Mouse (Mus musculus) intestine, embryonic 14.5 days (tissue): ENCODE data around the gene Tspan32. TPM values are rescaled to one million over a fixed set of nuclear protein-coding genes. Genes with fewer than 3 reads are reported as not detected.

Experiments
- ATAC-seq: fragments of 200-750 bp; cut with Nextera tagmentation; replicated peaks from 2 replicates; pipeline ENCODE4 v1.8.0; 2017; ENCODE audit warnings: low read depth, moderate number of reproducible peaks, moderate TSS enrichment, moderate library complexity; ENCODE audit not compliant: low FRiP score, low TSS enrichment
- DNase-seq: peaks from one replicate; pipeline ENCODE4 v3.0.0-alpha.2; 2018; ENCODE audit warnings: low spot score
- H3K27ac ChIP-seq: fragments of 300-500 bp; sonication (generic); 2 replicates; pipeline ENCODE4 v1.5.1; 2014; ENCODE audit warnings: low read depth, mild to moderate bottlenecking, control low read depth
- H3K27me3 ChIP-seq: fragments of 300-500 bp; sonication (generic); replicated peaks from 2 replicates; pipeline ENCODE4 v1.6.1; 2014; ENCODE audit warnings: low read length, control low read depth; ENCODE audit not compliant: control insufficient read depth, insufficient read depth
- H3K36me3 ChIP-seq: fragments of 300-500 bp; sonication (generic); 2 replicates; pipeline ENCODE4 v1.6.1; 2014; ENCODE audit warnings: low read length, control low read depth; ENCODE audit not compliant: control insufficient read depth, insufficient read depth
- H3K4me1 ChIP-seq: fragments of 300-500 bp; sonication (generic); replicated peaks from 2 replicates; pipeline ENCODE4 v1.6.1; 2014; ENCODE audit warnings: low read length, control low read depth, mixed read lengths; ENCODE audit not compliant: control insufficient read depth, insufficient read depth
- H3K4me2 ChIP-seq: fragments of 300-500 bp; sonication (generic); 2 replicates; pipeline ENCODE4 v1.6.1; 2014; ENCODE audit warnings: low read length
- H3K4me3 ChIP-seq: fragments of 300-500 bp; sonication (generic); 2 replicates; pipeline ENCODE4 v1.5.1; 2014; ENCODE audit warnings: low read depth, low read length, control low read depth, mixed read lengths
- H3K9ac ChIP-seq: fragments of 300-500 bp; sonication (generic); 2 replicates; pipeline ENCODE4 v1.6.1; 2014; ENCODE audit warnings: mild to moderate bottlenecking, low read length
- H3K9me3 ChIP-seq: fragments of 300-500 bp; sonication (generic); 2 replicates; pipeline ENCODE4 v1.6.1; 2016; ENCODE audit warnings: low read length, control low read depth; ENCODE audit not compliant: control insufficient read depth
- WGBS: fragments of 180-500 bp; shearing (Covaris S2); extraction: QIAGEN DNeasy Blood & Tissue Kit; methylation state at CpG from one replicate; pipeline ENCODE4 v1.1.7; 2014; 5-methylcytosine and 5-hydroxymethylcytosine counted together
- polyA plus RNA-seq: library from polyadenylated mRNA; unstranded; fragments of >200 nt; fragmentation: Nextera tagmentation; extraction: Ambion mirVana; gene quantifications from 2 replicates; pipeline ENCODE4 v1.2.1, GENCODE M21; 2014

The Tspan32 gene
- polyA plus RNA-seq, 1 experiment from 2014 or later, result 1.5 TPM

GRCm38 (mm10) chr7:143042897-143043300 lies 38.1 kb downstream of the Tspan32 start:
- ATAC-seq (no peak), DNase-seq (no peak)
- no peak overlapping the region for H3K4me2 ChIP-seq
- peaks cover 8% of the 10 kb centered on the region for H3K27me3 ChIP-seq
- H3K9ac ChIP-seq, result no peak overlapping the region
- 0 out of 2 replicates have a peak, but pooled peaks cover 3% of the 10 kb centered on the region for H3K9me3 ChIP-seq
- H3K4me3 ChIP-seq, result no peak overlapping the region
- H3K27ac ChIP-seq, result no peak overlapping the region
- H3K36me3 ChIP-seq, result no peaks in the 10 kb centered on the region
- H3K4me1 ChIP-seq, result peaks cover 6% of the 10 kb centered on the region
- WGBS, result 86% methylated on average over 3 of the region's 3 CpGs

GRCm38 (mm10) chr7:143044049-143044825 lies 39.4 kb downstream of the Tspan32 start:
- DNase-seq (no peak), ATAC-seq (no peak)
- Histone ChIP-seq H3K27me3 (peaks cover 7% of the 10 kb centered on the region; the same call in 1 of the 2 replicates), H3K4me3 (no peak overlapping the region), H3K27ac (no peak overlapping the region), H3K36me3 (no peaks in the 10 kb centered on the region), H3K4me1 (peaks cover 6% of the 10 kb centered on the region), H3K9me3 (0 out of 2 replicates have a peak, but pooled peaks cover 3% of the 10 kb centered on the region), H3K4me2 (no peak overlapping the region), H3K9ac (no peak overlapping the region)
- 89% methylated on average over 2 of the region's 2 CpGs for WGBS

GRCm38 (mm10) chr7:143044826-143045206 lies 40.0 kb downstream of the Tspan32 start:
- 0 out of 2 replicates have a peak, but pooled peaks cover 3% of the 10 kb centered on the region for H3K9me3 ChIP-seq
- H3K36me3 ChIP-seq, result no peaks in the 10 kb centered on the region
- no peak overlapping the region for H3K27ac ChIP-seq
- H3K4me2 ChIP-seq, result no peak overlapping the region
- ATAC-seq (no peak), DNase-seq (no peak)
- peaks cover 6% of the 10 kb centered on the region for H3K4me1 ChIP-seq
- no peak overlapping the region for H3K9ac ChIP-seq
- no peak overlapping the region for H3K4me3 ChIP-seq
- H3K27me3 ChIP-seq, result peaks cover 7% of the 10 kb centered on the region; the same call in 1 of the 2 replicates

- Histone ChIP-seq H3K4me2 (no peak overlapping the region), H3K36me3 (no peaks in the 10 kb centered on the region), H3K9me3 (0 out of 2 replicates have a peak, but pooled peaks cover 3% of the 10 kb centered on the region), H3K4me1 (peaks cover 6% of the 10 kb centered on the region), H3K9ac (no peak overlapping the region), H3K4me3 (no peak overlapping the region), H3K27ac (no peak overlapping the region), H3K27me3 (peaks cover 4% of the 10 kb centered on the region; the same call in 1 of the 2 replicates)
- DNase-seq, result no peak
- 72% methylated on average over 7 of the region's 7 CpGs for WGBS
- no peak for ATAC-seq
These were observed 41.5 kb downstream of the Tspan32 start for GRCm38 (mm10) chr7:143046358-143046757.

GRCm38 (mm10) chr7:143049331-143049730 lies 44.5 kb downstream of the Tspan32 start:
- Histone ChIP-seq H3K4me1 (peaks cover 6% of the 10 kb centered on the region), H3K27ac (no peak overlapping the region), H3K27me3 (peaks cover 4% of the 10 kb centered on the region; the same call in 1 of the 2 replicates), H3K9ac (no peak overlapping the region), H3K9me3 (0 out of 2 replicates have a peak, but pooled peaks cover 3% of the 10 kb centered on the region), H3K4me2 (no peak overlapping the region), H3K4me3 (no peak overlapping the region), H3K36me3 (no peaks in the 10 kb centered on the region)
- no peak for DNase-seq
- WGBS, result 77% methylated on average over 3 of the region's 3 CpGs
- no peak for ATAC-seq

- whole genome bisulfite sequencing, result 97% methylated on average over 3 of the region's 3 CpGs
- Histone ChIP-seq H3K4me1 (peaks cover 14% of the 10 kb centered on the region), H3K9ac (no peak overlapping the region), H3K9me3 (0 out of 2 replicates have a peak, but pooled peaks cover under 1% of the 10 kb centered on the region), H3K4me3 (no peak overlapping the region), H3K36me3 (no peaks in the 10 kb centered on the region), H3K27ac (no peak overlapping the region), H3K4me2 (no peak overlapping the region), H3K27me3 (peaks cover 4% of the 10 kb centered on the region; the same call in 1 of the 2 replicates)
- ATAC-seq (no peak), DNase-seq (no peak)
These were observed 45.3 kb downstream of the Tspan32 start for GRCm38 (mm10) chr7:143049841-143050816.

- Histone ChIP-seq H3K4me3 (no peak overlapping the region), H3K4me2 (no peak overlapping the region), H3K27ac (no peak overlapping the region), H3K36me3 (0 out of 2 replicates have a peak, but pooled peaks cover 2% of the 10 kb centered on the region), H3K9ac (no peak overlapping the region), H3K27me3 (peaks cover 4% of the 10 kb centered on the region; the same call in 1 of the 2 replicates), H3K9me3 (no peaks in the 10 kb centered on the region), H3K4me1 (peaks cover 25% of the 10 kb centered on the region)
- WGBS, result 67% methylated on average over 2 of the region's 2 CpGs
- DNase-seq (no peak), ATAC-seq (no peak)
These were observed 46.5 kb downstream of the Tspan32 start for GRCm38 (mm10) chr7:143051316-143051715.

- peak within 1 kb of the TSS; percentile 98 for H3K4me3 ChIP-seq
- H3K27me3 ChIP-seq, result no peaks in the 10 kb centered on the region
- peak; percentile 97 for DNase-seq
- H3K4me1 ChIP-seq, result peaks cover 38% of the 10 kb centered on the region
- H3K4me2 ChIP-seq, result peak within 1 kb of the TSS; percentile 85
- H3K27ac ChIP-seq, result peak within 1 kb of the TSS; percentile 87
- peak; percentile 82 for ATAC-seq
- H3K36me3 ChIP-seq, result 0 out of 2 replicates have a peak, but pooled peaks cover 3% of the 10 kb centered on the region
- WGBS, result under 1% methylated on average over 36 of the region's 37 CpGs
- no peaks in the 10 kb centered on the region for H3K9me3 ChIP-seq
- H3K9ac ChIP-seq, result peak within 1 kb of the TSS; percentile 92
These were observed 47.8 kb downstream of the Tspan32 start, which contains the start of gene Cd81 for GRCm38 (mm10) chr7:143052626-143053007. Cd81 (plus strand) TSS chr7:143052739.
